Mouse (Mus musculus) kidney, embryonic 16.5 days (tissue): Measurements from ENCODE around the gene Higd2a. TPM values are rescaled to one million over a fixed set of nuclear protein-coding genes. Genes with fewer than 3 reads are reported as not detected.

Experiments used
- ATAC-seq: fragments of 200-750 bp; cut with Nextera tagmentation; 2 replicates; pipeline ENCODE4 v1.8.0; 2017; ENCODE audit warnings: moderate TSS enrichment; ENCODE audit not compliant: low FRiP score, low TSS enrichment
- H3K27ac ChIP-seq: fragments of 300-500 bp; sonication (generic); 2 replicates; pipeline ENCODE4 v1.5.1; 2014; ENCODE audit warnings: low read length
- H3K27me3 ChIP-seq: fragments of 300-500 bp; sonication (generic); 2 replicates; pipeline ENCODE4 v1.6.1; 2014; ENCODE audit warnings: low read length, control low read depth, mixed read lengths; ENCODE audit not compliant: insufficient read depth
- H3K36me3 ChIP-seq: fragments of 300-500 bp; sonication (generic); 2 replicates; pipeline ENCODE4 v1.6.1; 2014; ENCODE audit warnings: low read length, control low read depth, mixed read lengths; ENCODE audit not compliant: insufficient read depth
- H3K4me1 ChIP-seq: fragments of 300-500 bp; sonication (generic); 2 replicates; pipeline ENCODE4 v1.6.1; 2014; ENCODE audit warnings: low read length, control low read depth, mixed read lengths; ENCODE audit not compliant: insufficient read depth
- H3K4me2 ChIP-seq: fragments of 300-500 bp; sonication (generic); replicated peaks from 2 replicates; pipeline ENCODE4 v1.6.1; 2014; ENCODE audit warnings: low read depth, low read length
- H3K4me3 ChIP-seq: fragments of 300-500 bp; sonication (generic); 2 replicates; pipeline ENCODE4 v1.5.1; 2014; ENCODE audit warnings: mild to moderate bottlenecking, low read length
- H3K9ac ChIP-seq: fragments of 300-500 bp; sonication (generic); replicated peaks from 2 replicates; pipeline ENCODE4 v1.6.1; 2014; ENCODE audit warnings: low read length
- H3K9me3 ChIP-seq: fragments of 300-500 bp; sonication (generic); 2 replicates; pipeline ENCODE4 v1.6.1; 2016; ENCODE audit warnings: low read length, control low read depth
- WGBS: fragments of 180-500 bp; shearing (Covaris S2); extraction: QIAGEN DNeasy Blood & Tissue Kit; methylation state at CpG from one replicate; pipeline ENCODE4 v1.1.7; 2014; 5-methylcytosine and 5-hydroxymethylcytosine counted together
- polyA plus RNA-seq: library from polyadenylated mRNA; unstranded; fragments of >200 nt; fragmentation: Nextera tagmentation; extraction: Ambion mirVana; gene quantifications from 2 replicates; pipeline ENCODE4 v1.2.1, GENCODE M21; 2015

The Higd2a gene
- polyA plus RNA-seq, 1 experiment from 2014 or later, result 208 TPM

GRCm38 (mm10) chr13:54596870-54597269, 6.9 kb downstream of the Higd2a start:
- peaks cover 15% of the 10 kb centered on the region; the same call in 1 of the 2 replicates for H3K36me3 ChIP-seq
- no peak overlapping the region for H3K9ac ChIP-seq
- no peaks in the 10 kb centered on the region for H3K9me3 ChIP-seq
- ATAC-seq, result no peak
- no peak overlapping the region for H3K27ac ChIP-seq
- H3K4me1 ChIP-seq, result peaks cover 1% of the 10 kb centered on the region; the same call in 1 of the 2 replicates
- H3K4me3 ChIP-seq, result no peak overlapping the region
- 59% methylated on average over 5 of the region's 5 CpGs for WGBS
- H3K27me3 ChIP-seq, result no peaks in the 10 kb centered on the region
- no peak overlapping the region for H3K4me2 ChIP-seq

- Histone ChIP-seq H3K4me3 (no peak overlapping the region), H3K9me3 (no peaks in the 10 kb centered on the region), H3K27ac (no peak overlapping the region), H3K4me2 (no peak overlapping the region), H3K27me3 (no peaks in the 10 kb centered on the region), H3K4me1 (no peaks in the 10 kb centered on the region), H3K36me3 (peaks cover 15% of the 10 kb centered on the region; the same call in 1 of the 2 replicates), H3K9ac (no peak overlapping the region)
- no peak for ATAC-seq
- WGBS, result 85% methylated on average over 12 of the region's 12 CpGs
Observed at GRCm38 (mm10) chr13:54598622-54599143, 8.7 kb downstream of the Higd2a start.

- Histone ChIP-seq H3K4me1 (no peaks in the 10 kb centered on the region), H3K4me2 (no peak overlapping the region), H3K27ac (no peak overlapping the region), H3K36me3 (peaks cover 28% of the 10 kb centered on the region; the same call in 1 of the 2 replicates), H3K9ac (no peak overlapping the region; the same call in 1 of the 2 replicates), H3K4me3 (no peak overlapping the region), H3K9me3 (no peaks in the 10 kb centered on the region), H3K27me3 (no peaks in the 10 kb centered on the region)
- WGBS, result 16% methylated on average over 3 of the region's 3 CpGs
- no peak for ATAC-seq
Observed at GRCm38 (mm10) chr13:54602639-54603111, 12.7 kb downstream of the Higd2a start.

DNA sequence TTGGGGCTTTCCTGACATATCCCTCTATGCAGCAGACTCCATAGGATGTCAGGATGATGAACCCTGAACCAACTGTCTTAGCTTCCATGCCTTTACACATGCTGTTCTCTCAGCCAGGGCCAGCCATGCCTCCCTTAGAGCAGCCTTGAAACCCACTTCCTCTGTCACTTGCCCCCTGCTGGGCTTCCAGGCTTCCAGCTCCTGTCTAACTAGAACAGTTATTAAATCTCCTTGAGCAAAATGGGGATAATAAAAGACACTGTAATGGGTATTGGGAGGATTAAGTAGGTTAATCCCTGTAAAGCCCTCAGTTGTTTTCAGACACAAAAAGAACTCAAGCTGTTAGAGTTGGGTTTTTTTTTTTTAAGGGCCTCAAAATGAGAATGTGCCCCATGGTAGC, 13.5 kb downstream of the Higd2a start:
- Histone ChIP-seq H3K4me2 (no peak overlapping the region), H3K4me1 (no peaks in the 10 kb centered on the region), H3K9me3 (no peaks in the 10 kb centered on the region), H3K9ac (no peak overlapping the region), H3K27ac (no peak overlapping the region), H3K27me3 (no peaks in the 10 kb centered on the region), H3K4me3 (no peak overlapping the region), H3K36me3 (peaks cover 24% of the 10 kb centered on the region; the same call in 1 of the 2 replicates)
- no peak for ATAC-seq

GRCm38 (mm10) chr13:54604221-54604620, 14.2 kb downstream of the Higd2a start:
- no peaks in the 10 kb centered on the region for H3K27me3 ChIP-seq
- ATAC-seq, result no peak
- no peak overlapping the region for H3K9ac ChIP-seq
- 71% methylated on average over 4 of the region's 4 CpGs for WGBS
- H3K4me1 ChIP-seq, result peaks cover 5% of the 10 kb centered on the region
- no peaks in the 10 kb centered on the region for H3K9me3 ChIP-seq
- peaks cover 21% of the 10 kb centered on the region; the same call in 1 of the 2 replicates for H3K36me3 ChIP-seq
- no peak overlapping the region for H3K4me2 ChIP-seq
- H3K27ac ChIP-seq, result no peak overlapping the region
- no peak overlapping the region for H3K4me3 ChIP-seq

GRCm38 (mm10) chr13:54605426-54605825, 15.4 kb downstream of the Higd2a start:
- 74% methylated on average over 5 of the region's 5 CpGs for WGBS
- Histone ChIP-seq H3K4me1 (peaks cover 14% of the 10 kb centered on the region), H3K4me2 (no peak overlapping the region), H3K27ac (no peak overlapping the region), H3K9ac (no peak overlapping the region), H3K4me3 (no peak overlapping the region), H3K27me3 (no peaks in the 10 kb centered on the region), H3K9me3 (no peaks in the 10 kb centered on the region), H3K36me3 (peaks cover 17% of the 10 kb centered on the region; the same call in 1 of the 2 replicates)
- ATAC-seq, result no peak

DNA sequence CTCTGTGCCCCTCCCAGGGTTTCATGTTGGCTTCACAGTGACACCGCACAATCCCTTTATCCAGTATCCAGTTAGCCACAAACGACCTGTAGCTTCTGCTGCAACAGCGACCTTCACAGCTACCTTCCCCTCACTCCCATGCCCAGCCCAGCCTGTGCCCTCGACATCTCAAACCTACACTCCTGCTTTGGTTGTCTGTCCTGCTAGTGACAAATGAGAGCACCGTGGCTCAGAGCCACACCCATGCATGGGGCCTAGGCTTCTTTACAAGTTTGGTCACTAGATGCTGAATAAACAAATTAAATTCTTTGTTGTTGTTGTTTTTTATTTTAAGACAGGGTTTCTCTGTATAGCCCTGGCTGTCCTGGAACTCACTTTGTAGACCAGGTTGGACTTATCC, 17.2 kb downstream of the Higd2a start:
- Histone ChIP-seq H3K4me3 (no peak overlapping the region), H3K9ac (no peak overlapping the region), H3K27me3 (no peaks in the 10 kb centered on the region), H3K4me1 (peaks cover 21% of the 10 kb centered on the region), H3K4me2 (no peak overlapping the region), H3K27ac (no peak overlapping the region), H3K36me3 (peaks cover 14% of the 10 kb centered on the region; the same call in 1 of the 2 replicates), H3K9me3 (no peaks in the 10 kb centered on the region)
- ATAC-seq, result no peak
- WGBS, result 68% methylated on average over 5 of the region's 5 CpGs

DNA sequence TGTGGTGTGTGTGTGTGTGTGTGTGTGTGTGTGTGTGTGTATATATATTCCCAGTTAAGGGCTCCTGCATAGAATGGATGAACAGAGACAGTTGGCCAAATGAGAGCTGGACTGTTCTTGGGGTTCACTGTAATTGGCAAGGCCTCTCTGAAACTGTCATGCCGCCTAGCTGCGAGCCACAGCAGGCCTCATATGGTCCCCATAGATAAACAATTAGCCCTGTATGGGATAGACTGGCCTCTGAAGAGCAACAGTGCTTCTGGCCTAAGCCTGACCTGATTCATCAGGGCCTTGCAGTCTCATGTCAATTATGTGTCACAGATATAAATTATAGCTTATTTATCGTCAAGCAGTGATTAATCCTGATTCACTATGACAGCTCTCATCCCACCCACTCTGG, 18.0 kb downstream of the Higd2a start:
- ATAC-seq, result no peak
- peaks cover 14% of the 10 kb centered on the region; the same call in 1 of the 2 replicates for H3K36me3 ChIP-seq
- no peak overlapping the region for H3K4me2 ChIP-seq
- 71% methylated on average over 3 of the region's 3 CpGs for WGBS
- no peak overlapping the region for H3K4me3 ChIP-seq
- no peak overlapping the region for H3K27ac ChIP-seq
- H3K9ac ChIP-seq, result no peak overlapping the region
- H3K9me3 ChIP-seq, result no peaks in the 10 kb centered on the region
- peaks cover 21% of the 10 kb centered on the region for H3K4me1 ChIP-seq
- H3K27me3 ChIP-seq, result no peaks in the 10 kb centered on the region

DNA sequence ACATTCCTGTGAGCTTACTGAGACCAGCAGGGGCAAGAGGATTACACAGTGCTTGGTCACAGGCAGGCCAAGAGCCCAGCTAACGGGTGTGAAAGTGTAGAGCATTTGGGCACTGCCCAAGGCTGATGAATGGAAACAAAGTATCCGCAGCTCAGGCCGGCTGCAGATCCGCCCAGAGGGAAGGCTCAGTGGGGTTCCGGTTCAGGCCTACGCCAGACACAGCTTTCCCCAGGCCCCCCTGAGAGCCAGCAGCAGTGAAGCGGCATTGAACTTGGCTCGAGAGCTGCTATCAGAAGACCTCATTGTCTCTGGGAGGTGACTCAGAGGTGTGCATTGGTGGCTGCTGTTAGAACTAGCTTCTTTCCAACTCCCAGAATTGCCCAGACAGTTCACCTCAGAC, 18.7 kb downstream of the Higd2a start:
- Histone ChIP-seq H3K9me3 (no peaks in the 10 kb centered on the region), H3K4me3 (no peak overlapping the region), H3K4me1 (peaks cover 21% of the 10 kb centered on the region), H3K27me3 (no peaks in the 10 kb centered on the region), H3K36me3 (peaks cover 14% of the 10 kb centered on the region; the same call in 1 of the 2 replicates), H3K4me2 (no peak overlapping the region), H3K9ac (no peak overlapping the region), H3K27ac (no peak overlapping the region)
- ATAC-seq, result no peak
- 50% methylated on average over 8 of the region's 8 CpGs for WGBS

DNA sequence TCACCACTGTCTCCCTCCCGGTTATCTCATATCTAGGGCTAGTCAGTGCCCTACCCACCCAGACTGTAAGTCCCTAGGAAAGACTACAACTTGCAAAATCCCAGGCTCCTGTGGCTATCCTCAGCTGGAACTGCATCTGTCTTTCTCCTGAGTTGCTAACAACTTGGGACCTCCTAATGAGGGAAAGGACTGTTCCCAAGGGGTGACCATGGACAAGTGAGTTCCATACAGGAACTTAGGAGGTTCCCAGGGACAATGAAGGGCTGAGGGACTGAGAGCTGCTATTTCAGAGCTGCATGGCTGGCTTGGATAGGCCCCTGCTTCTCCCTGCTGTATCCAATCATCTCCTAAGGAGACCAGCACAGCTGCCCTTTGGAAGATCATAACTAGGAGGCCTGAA, 19.3 kb downstream of the Higd2a start:
- no peak overlapping the region for H3K9ac ChIP-seq

More for the DNA sequence above, 19.3 kb downstream of the Higd2a start:
- Histone ChIP-seq H3K9me3 (no peaks in the 10 kb centered on the region), H3K4me2 (no peak overlapping the region), H3K27me3 (no peaks in the 10 kb centered on the region), H3K4me3 (no peak overlapping the region), H3K4me1 (peaks cover 21% of the 10 kb centered on the region), H3K36me3 (peaks cover 10% of the 10 kb centered on the region; the same call in 1 of the 2 replicates), H3K27ac (no peak overlapping the region)
- no peak for ATAC-seq
- 41% methylated on average over 1 of the region's 1 CpGs for WGBS
